ENCODE assay signal across 7 mouse cellular contexts in the genomic region with DNA sequence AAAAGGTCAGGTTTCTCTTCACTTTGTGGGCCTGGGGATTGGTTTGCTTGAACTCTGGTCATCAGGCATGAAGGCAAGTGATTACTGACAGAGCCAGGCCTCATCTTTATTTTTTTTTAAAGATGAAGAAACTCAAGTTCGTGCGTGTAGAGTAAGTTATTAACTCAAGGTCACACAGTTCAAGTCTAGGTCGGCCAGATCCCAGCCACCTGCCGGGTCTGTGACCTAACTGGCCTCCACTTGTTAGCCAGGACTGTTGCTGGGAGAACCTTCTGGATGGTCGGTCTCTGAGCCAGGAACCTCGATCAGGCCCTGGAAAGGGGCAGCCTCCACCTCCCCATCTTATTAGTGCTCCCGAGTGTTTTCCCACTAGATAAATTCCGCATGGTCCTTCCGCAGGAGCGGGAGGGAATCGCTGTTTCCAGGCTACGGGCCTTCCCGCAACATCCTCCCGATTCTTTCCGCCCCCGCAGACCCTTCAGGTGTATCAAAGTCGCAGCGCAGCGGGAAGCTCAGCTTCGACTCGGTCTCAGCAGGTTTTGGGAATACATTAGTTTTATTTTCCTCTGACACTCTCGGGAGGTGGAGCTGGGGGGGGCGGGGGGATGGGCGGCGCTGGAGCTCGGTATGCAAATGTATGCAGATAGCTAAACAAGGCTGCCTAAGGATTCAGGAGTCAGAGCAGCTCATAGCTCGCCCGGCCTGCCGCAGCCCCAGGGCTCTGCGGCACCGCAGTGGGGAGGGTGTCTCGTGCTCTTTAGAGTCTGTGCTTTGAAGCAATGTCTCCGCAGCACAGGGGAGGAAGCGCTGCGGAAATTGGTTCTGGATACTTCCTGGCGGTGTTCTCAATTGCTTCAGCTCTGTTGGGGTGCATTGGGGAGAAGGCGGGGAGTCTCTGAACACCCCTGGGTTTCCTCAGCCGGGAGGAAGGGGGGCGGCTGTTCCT. TPM values are rescaled to one million over a fixed set of nuclear protein-coding genes. Genes with fewer than 3 reads are reported as not detected.
DNase-seq lines count a peak whose midpoint lies in the region; ATAC-seq and TF ChIP-seq lines count a peak whose summit lies in the region.

No protein-coding gene starts in this region.

- 0 out of 2 replicates have a peak, but pooled peaks have one; percentile 50 for TF ChIP-seq EP300 in ES-Bruce4 (IDR thresholded peaks at IDR 0.05; ENCODE audit: insufficient read depth, low read depth, low read length)
- no peak for TF ChIP-seq EP300 in stomach, postnatal 0 days (optimal IDR thresholded peaks at IDR 0.05)

- no peaks in the 10 kb centered on the region for H3K36me3 ChIP-seq in ES-Bruce4 (ENCODE audit: control insufficient read depth, insufficient read depth, low read length, poor library complexity, severe bottlenecking)
- H3K36me3 ChIP-seq in hindbrain, embryonic 15.5 days, result no peaks in the 10 kb centered on the region
- H3K36me3 ChIP-seq in megakaryocyte, embryonic 14.5 days (replicated peaks; ENCODE audit: low read length), result no peaks in the 10 kb centered on the region
- no peaks in the 10 kb centered on the region for H3K36me3 ChIP-seq in stomach, postnatal 0 days (ENCODE audit: control insufficient read depth, insufficient read depth, low read length)

- H3K4me3 ChIP-seq in ES-Bruce4 (ENCODE audit: low read depth, low read length), result peak overlapping the region; percentile 59
- peak overlapping the region; percentile 9; the same call in 1 of the 2 replicates for H3K4me3 ChIP-seq in embryonic fibroblast, embryonic 13.5 days (ENCODE audit: insufficient read depth, low read length)
- peak overlapping the region; percentile 40 for H3K4me3 ChIP-seq in hindbrain, embryonic 15.5 days
- H3K4me3 ChIP-seq in megakaryocyte, embryonic 14.5 days (replicated peaks), result peak overlapping the region; percentile 82
- peak overlapping the region; percentile 27 for H3K4me3 ChIP-seq in stomach, postnatal 0 days (ENCODE audit: low read depth, low read length)

- 2% methylated on average over 39 of the region's 39 CpGs for WGBS in hindbrain, embryonic 15.5 days
- WGBS in stomach, postnatal 0 days, result 5% methylated on average over 39 of the region's 39 CpGs

- TF ChIP-seq CTCF in ES-Bruce4 (IDR thresholded peaks at IDR 0.05; ENCODE audit: low read depth, low read length), result no peak
- no peak for TF ChIP-seq CTCF in embryonic fibroblast, embryonic 13.5 days (IDR thresholded peaks at IDR 0.05; ENCODE audit: borderline replicate concordance, insufficient read depth, low read length)
- TF ChIP-seq CTCF in stomach, postnatal 0 days (IDR thresholded peaks at IDR 0.05; ENCODE audit: low read depth), result no peak

- no peaks in the 10 kb centered on the region for H3K9me3 ChIP-seq in ES-Bruce4 (replicated peaks; ENCODE audit: control insufficient read depth, insufficient read depth, low read length, poor library complexity, severe bottlenecking)
- H3K9me3 ChIP-seq in hindbrain, embryonic 15.5 days, result no peaks in the 10 kb centered on the region
- H3K9me3 ChIP-seq in megakaryocyte, embryonic 14.5 days, result no peaks in the 10 kb centered on the region
- H3K9me3 ChIP-seq in stomach, postnatal 0 days (ENCODE audit: control insufficient read depth, low read length), result no peaks in the 10 kb centered on the region

- peak overlapping the region; percentile 69 for H3K4me2 ChIP-seq in hindbrain, embryonic 15.5 days
- H3K4me2 ChIP-seq in stomach, postnatal 0 days (replicated peaks; ENCODE audit: low read depth), result peak overlapping the region; percentile 61

- no peak overlapping the region for H3K27ac ChIP-seq in ES-Bruce4 (ENCODE audit: insufficient read depth, low read length)
- no peak overlapping the region for H3K27ac ChIP-seq in embryonic fibroblast, embryonic 13.5 days (ENCODE audit: insufficient read depth, low read length)
- H3K27ac ChIP-seq in hindbrain, embryonic 15.5 days (replicated peaks), result peak overlapping the region; percentile 84
- H3K27ac ChIP-seq in stomach, postnatal 0 days (replicated peaks), result no peak overlapping the region

- no peaks in the 10 kb centered on the region for H3K27me3 ChIP-seq in ES-Bruce4 (ENCODE audit: control insufficient read depth, insufficient read depth, low read length, poor library complexity, severe bottlenecking)
- no peaks in the 10 kb centered on the region for H3K27me3 ChIP-seq in hindbrain, embryonic 15.5 days
- H3K27me3 ChIP-seq in megakaryocyte, embryonic 14.5 days (replicated peaks), result peaks cover 93% of the 10 kb centered on the region
- 0 out of 2 replicates have a peak, but pooled peaks cover 3% of the 10 kb centered on the region for H3K27me3 ChIP-seq in stomach, postnatal 0 days (ENCODE audit: control insufficient read depth, insufficient read depth, low read length)

- peaks cover 10% of the 10 kb centered on the region for H3K4me1 ChIP-seq in ES-Bruce4 (ENCODE audit: control insufficient read depth, insufficient read depth, low read length)
- H3K4me1 ChIP-seq in embryonic fibroblast, embryonic 13.5 days (ENCODE audit: control insufficient read depth, insufficient read depth, low read length), result no peaks in the 10 kb centered on the region
- peaks cover 27% of the 10 kb centered on the region for H3K4me1 ChIP-seq in hindbrain, embryonic 15.5 days (replicated peaks)
- peaks cover 59% of the 10 kb centered on the region for H3K4me1 ChIP-seq in megakaryocyte, embryonic 14.5 days
- no peaks in the 10 kb centered on the region for H3K4me1 ChIP-seq in stomach, postnatal 0 days (replicated peaks; ENCODE audit: control insufficient read depth, insufficient read depth)

- TF ChIP-seq POLR2A in ES-Bruce4 (IDR thresholded peaks at IDR 0.05; ENCODE audit: insufficient read depth, low read length), result peak; percentile 34
- 0 out of 2 replicates have a peak, but pooled peaks have one; percentile 16 for TF ChIP-seq POLR2A in embryonic fibroblast, embryonic 13.5 days (IDR thresholded peaks at IDR 0.05; ENCODE audit: low read depth, low read length)

- peak; percentile 91 for ATAC-seq in hindbrain, embryonic 15.5 days (ENCODE audit: low FRiP score, low read depth)
- peak; percentile 32; the same call in 1 of the 2 replicates for ATAC-seq in stomach, postnatal 0 days (ENCODE audit: low FRiP score, low TSS enrichment)

- peak; percentile 35 for DNase-seq in adrenal gland, postnatal 25 days
- DNase-seq in left cerebral cortex, adult 18-20 months (ENCODE audit: low spot score in 2 of 2), result peak; percentile 43 to 76
- peak; percentile 61 for DNase-seq in stomach, postnatal 0 days (ENCODE audit: low spot score)

- peak overlapping the region; percentile 22 for H3K9ac ChIP-seq in ES-Bruce4 (ENCODE audit: low read depth, poor library complexity, severe bottlenecking)
- peak overlapping the region; percentile 46 for H3K9ac ChIP-seq in hindbrain, embryonic 15.5 days
- peak overlapping the region; percentile 14; the same call in 1 of the 2 replicates for H3K9ac ChIP-seq in stomach, postnatal 0 days (ENCODE audit: low read length)

RNA-seq across cellular contexts. Expression of a gene that starts 2.2 kb away (rescaled TPM):
- 5.8 and 6.2 TPM in 2 replicates for polyA plus RNA-seq in ES-Bruce4 (2011; ENCODE audit: insufficient read depth, insufficient read length, low read depth, missing spikeins)
- 0.33 and 0.43 TPM in 2 replicates for total RNA-seq in adrenal gland, postnatal 25 days (2021)
- polyA plus RNA-seq in embryonic fibroblast, embryonic 13.5 days (2011; ENCODE audit: insufficient read length, low read depth, missing spikeins), result 8.0 and 8.1 TPM in 2 replicates
- 27.0 and 37.2 TPM in 2 replicates for polyA plus RNA-seq in hindbrain, embryonic 15.5 days (2015; fragmentation: Nextera tagmentation; extraction: Ambion mirVana)
- 1 to 10 TPM; 2.0 to 2.1 TPM for total RNA-seq in left cerebral cortex, adult 18-20 months (2021)
- 2.4 TPM in 1 of 2 replicates, not detected in the other for polyA plus RNA-seq in megakaryocyte, embryonic 14.5 days (2012; ENCODE audit: insufficient read depth, low replicate concordance)
- polyA plus RNA-seq in stomach, postnatal 0 days (2015; fragmentation: Nextera tagmentation; extraction: Ambion mirVana), result 0.87 and 1.1 TPM in 2 replicates

RNA-seq across cellular contexts. Expression of a gene that starts 22.2 kb away (rescaled TPM):
- polyA plus RNA-seq in ES-Bruce4 (2011; ENCODE audit: insufficient read depth, insufficient read length, low read depth, missing spikeins), result 1.6 and 1.9 TPM in 2 replicates
- 7.2 and 10.6 TPM in 2 replicates for total RNA-seq in adrenal gland, postnatal 25 days (2021)
- polyA plus RNA-seq in embryonic fibroblast, embryonic 13.5 days (2011; ENCODE audit: insufficient read length, low read depth, missing spikeins), result 0.55 and 1.4 TPM in 2 replicates
- 55.2 and 60.5 TPM in 2 replicates for polyA plus RNA-seq in hindbrain, embryonic 15.5 days (2015; fragmentation: Nextera tagmentation; extraction: Ambion mirVana)
- 100 to 1,000 TPM; 538 to 565 TPM for total RNA-seq in left cerebral cortex, adult 18-20 months (2021)
- 0.47 and 0.89 TPM in 2 replicates for polyA plus RNA-seq in megakaryocyte, embryonic 14.5 days (2012; ENCODE audit: insufficient read depth, low replicate concordance)
- polyA plus RNA-seq in stomach, postnatal 0 days (2015; fragmentation: Nextera tagmentation; extraction: Ambion mirVana), result 0.12 and 0.21 TPM in 2 replicates

RNA-seq across cellular contexts. Expression of a gene that starts 26.9 kb away (rescaled TPM):
- 9.1 and 10.6 TPM in 2 replicates for polyA plus RNA-seq in ES-Bruce4 (2011; ENCODE audit: insufficient read depth, insufficient read length, low read depth, missing spikeins)
- 21.2 and 23.9 TPM in 2 replicates for total RNA-seq in adrenal gland, postnatal 25 days (2021)
- 11.0 and 11.9 TPM in 2 replicates for polyA plus RNA-seq in embryonic fibroblast, embryonic 13.5 days (2011; ENCODE audit: insufficient read length, low read depth, missing spikeins)
- 13.7 and 18.3 TPM in 2 replicates for polyA plus RNA-seq in hindbrain, embryonic 15.5 days (2015; fragmentation: Nextera tagmentation; extraction: Ambion mirVana)
- 10 to 100 TPM; 25.0 to 25.1 TPM for total RNA-seq in left cerebral cortex, adult 18-20 months (2021)
- 21.8 and 45.9 TPM in 2 replicates for polyA plus RNA-seq in megakaryocyte, embryonic 14.5 days (2012; ENCODE audit: insufficient read depth, low replicate concordance)
- polyA plus RNA-seq in stomach, postnatal 0 days (2015; fragmentation: Nextera tagmentation; extraction: Ambion mirVana), result 3.7 and 4.3 TPM in 2 replicates

RNA-seq across cellular contexts. Expression of a gene that starts 59.3 kb away (rescaled TPM):
- 30.2 and 30.9 TPM in 2 replicates for polyA plus RNA-seq in ES-Bruce4 (2011; ENCODE audit: insufficient read depth, insufficient read length, low read depth, missing spikeins)
- 46.6 and 60.9 TPM in 2 replicates for total RNA-seq in adrenal gland, postnatal 25 days (2021)
- polyA plus RNA-seq in embryonic fibroblast, embryonic 13.5 days (2011; ENCODE audit: insufficient read length, low read depth, missing spikeins), result 18.2 and 18.3 TPM in 2 replicates
- 78.5 and 81.7 TPM in 2 replicates for polyA plus RNA-seq in hindbrain, embryonic 15.5 days (2015; fragmentation: Nextera tagmentation; extraction: Ambion mirVana)
- total RNA-seq in left cerebral cortex, adult 18-20 months (2021), result 10 to 100 TPM; 40.6 to 46.1 TPM
- 120 and 158 TPM in 2 replicates for polyA plus RNA-seq in megakaryocyte, embryonic 14.5 days (2012; ENCODE audit: insufficient read depth, low replicate concordance)
- polyA plus RNA-seq in stomach, postnatal 0 days (2015; fragmentation: Nextera tagmentation; extraction: Ambion mirVana), result 49.2 and 51.4 TPM in 2 replicates

Comparison
In these comparisons a context has a peak if more than half of its experiments do, and no peak if none do; other contexts are left out.
1. H3K4me3 ChIP-seq: peak in every context shown above with its lines; median percentile 82 in megakaryocyte, embryonic 14.5 days; 59 in ES-Bruce4; 40 in hindbrain, embryonic 15.5 days; 27 in stomach, postnatal 0 days; 9 in embryonic fibroblast, embryonic 13.5 days.
2. RNA of a gene that starts 22.2 kb away (polyA plus RNA-seq): 55.2 to 60.5 TPM in hindbrain, embryonic 15.5 days; 1.6 to 1.9 TPM in ES-Bruce4, 0.55 to 1.4 TPM in embryonic fibroblast, embryonic 13.5 days, 0.47 to 0.89 TPM in megakaryocyte, embryonic 14.5 days and 0.12 to 0.21 TPM in stomach, postnatal 0 days; every median in the first group is over 10 times any median in the second.
3. Peak in every context shown above with its lines, with median percentiles within 50 percentile points of each other: H3K9ac ChIP-seq and DNase-seq.